Mouse (Mus musculus): ENCODE measurements at regions not wholly inside any gene's neighbourhood (a gene's known extent, or its start where the extent isn't known, plus 50 kb on each side); places are given as distances from the start of the nearest gene placed in this dataset.

GRCm38 (mm10) chr2:148107607-148108115, 60.9 kb upstream of the Foxa2 start:
- DNase-seq = no peak

- no peak for DNase-seq
Measured at GRCm38 (mm10) chr2:148110149-148110548, 63.4 kb upstream of the Foxa2 start.

DNA sequence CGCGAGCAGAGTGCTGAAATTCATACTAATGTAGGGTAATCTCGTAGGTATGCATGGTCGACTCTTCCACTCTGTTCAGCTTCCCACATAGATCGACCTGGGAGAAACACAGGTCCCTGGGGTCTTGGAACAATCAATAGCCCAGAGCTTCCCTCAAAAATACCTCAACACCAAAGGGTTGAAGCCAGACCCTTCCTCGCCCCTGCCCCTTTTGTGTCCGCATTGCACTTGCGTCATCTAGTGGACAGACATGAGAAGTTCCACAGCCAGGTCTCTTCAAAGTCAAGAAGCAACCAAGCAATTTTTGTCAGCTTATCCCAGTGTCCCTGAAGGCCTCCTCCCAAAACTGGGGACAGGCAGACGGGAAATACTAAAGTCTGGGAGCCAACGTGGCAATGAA, 65.1 kb upstream of the Foxa2 start:
- DNase-seq = no peak

GRCm38 (mm10) chr2:148113184-148113583, 66.4 kb upstream of the Foxa2 start:
- no peak for DNase-seq

DNA sequence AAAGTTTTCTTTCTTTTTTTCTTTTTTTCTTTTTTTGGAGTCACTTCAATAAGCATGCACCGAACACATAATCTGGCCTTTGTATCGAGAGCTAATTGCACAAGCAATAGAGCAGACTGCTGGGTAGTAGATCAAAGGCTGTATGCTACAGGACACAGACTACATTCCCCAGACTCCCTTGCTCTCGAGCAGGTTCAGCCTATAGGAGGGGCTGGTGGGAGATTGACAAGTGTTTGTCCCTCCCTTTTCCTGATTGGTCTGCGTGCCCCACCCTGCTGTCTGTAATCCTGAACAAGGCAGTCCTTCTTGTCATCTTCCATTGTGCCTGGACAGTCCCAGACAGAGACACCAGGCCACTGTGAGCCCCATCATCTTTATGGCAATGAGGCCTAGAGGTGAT, 67.8 kb upstream of the Foxa2 start:
- DNase-seq = no peak

DNA sequence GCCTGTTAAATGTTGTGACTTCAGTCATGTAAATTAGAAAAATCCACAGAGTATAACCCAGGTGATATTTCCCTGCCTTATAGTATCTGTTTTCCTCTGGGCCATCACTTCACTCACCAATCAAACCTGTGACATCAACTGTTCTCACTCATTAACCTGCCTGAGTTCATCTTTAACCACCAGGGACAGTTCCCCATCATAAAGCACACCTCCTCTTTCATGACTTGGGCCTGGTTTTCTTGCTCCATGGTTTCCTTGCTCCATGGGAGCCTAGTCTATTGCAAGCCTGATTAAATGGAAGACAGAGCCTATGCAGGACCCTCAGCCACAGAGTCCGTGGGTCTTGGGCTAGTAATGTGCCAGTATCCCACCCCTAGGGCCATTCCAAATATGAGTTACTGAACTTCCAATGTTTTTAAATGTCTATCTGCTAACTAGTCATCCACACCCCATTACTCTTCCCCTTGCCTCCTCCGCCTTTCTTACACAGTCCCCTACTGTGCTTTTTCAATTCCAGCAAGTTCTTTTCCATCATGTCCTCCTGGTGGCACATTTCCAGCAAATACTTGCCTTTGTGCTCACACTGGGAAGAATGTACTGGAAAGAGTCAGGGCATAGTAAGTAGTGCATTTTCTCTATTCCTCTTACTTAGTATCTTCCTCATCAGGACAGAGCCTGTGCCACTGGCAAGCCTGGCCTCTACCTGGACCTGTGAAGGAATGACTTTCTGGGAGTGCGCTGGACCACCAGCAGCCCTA, 69.4 kb upstream of the Foxa2 start:
- DNase-seq = no peak

DNA sequence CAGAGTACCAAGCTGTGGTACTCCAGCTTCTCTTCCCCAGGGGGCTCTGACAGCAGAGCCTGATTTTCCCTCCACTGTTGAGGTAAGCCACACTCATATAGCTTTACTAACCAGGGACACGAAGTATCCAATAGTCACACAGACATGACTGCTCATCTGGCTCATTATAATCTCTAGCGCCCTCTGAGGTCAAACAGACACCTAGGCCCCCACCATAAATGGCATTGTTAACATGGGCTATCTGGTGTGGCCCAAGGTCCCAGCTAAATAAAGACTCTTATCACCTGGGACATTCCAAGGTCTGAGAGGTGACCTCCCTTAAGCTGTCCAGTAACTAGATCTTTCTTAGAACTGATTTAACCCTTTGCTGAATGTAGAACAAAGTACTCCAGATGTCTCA, 70.7 kb upstream of the Foxa2 start:
- DNase-seq = no peak

DNA sequence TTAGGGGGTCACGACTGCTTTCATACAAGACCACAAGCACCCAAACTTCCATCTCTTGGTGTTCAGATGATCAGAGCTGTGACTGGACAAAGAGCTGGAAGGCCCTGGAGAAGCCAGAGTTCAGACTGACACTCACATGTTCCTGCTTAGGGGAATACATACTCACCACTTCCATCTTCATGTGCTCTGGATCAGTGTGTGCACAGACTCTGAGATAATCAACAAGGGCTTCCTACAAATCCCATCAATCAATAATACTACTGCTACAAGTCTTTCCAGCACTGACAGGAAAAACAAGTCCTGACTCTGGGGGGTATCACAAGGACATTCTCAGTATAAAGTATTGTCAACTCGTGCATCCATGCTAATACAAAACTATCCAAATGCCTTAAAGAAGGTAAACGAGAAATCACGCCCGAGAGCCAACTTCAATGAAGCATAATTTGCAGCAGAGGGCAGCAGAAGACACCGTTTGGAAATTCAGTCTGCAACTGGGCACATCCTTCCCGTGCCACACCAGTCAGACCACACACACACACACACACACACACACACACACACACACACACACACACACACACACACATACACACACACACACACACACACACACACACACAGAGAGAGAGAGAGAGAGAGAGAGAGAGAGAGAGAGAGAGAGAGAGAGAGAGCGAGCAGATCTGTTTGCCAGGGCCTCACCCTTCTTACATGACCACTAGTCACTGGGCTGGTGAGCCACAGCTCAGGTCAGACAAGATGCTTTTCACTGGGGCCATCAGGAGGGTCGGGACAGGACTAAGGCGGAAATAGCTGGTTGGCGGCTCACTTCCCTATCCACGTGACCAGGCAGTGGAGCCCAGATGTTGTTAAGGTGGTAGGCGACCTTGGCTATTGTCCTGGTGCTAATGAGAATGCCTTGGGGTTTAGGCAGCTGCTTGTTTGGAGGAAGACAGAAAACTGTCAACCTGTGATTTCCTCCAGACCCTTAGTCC, 75.4 kb upstream of the Foxa2 start:
- no peak for DNase-seq

DNA sequence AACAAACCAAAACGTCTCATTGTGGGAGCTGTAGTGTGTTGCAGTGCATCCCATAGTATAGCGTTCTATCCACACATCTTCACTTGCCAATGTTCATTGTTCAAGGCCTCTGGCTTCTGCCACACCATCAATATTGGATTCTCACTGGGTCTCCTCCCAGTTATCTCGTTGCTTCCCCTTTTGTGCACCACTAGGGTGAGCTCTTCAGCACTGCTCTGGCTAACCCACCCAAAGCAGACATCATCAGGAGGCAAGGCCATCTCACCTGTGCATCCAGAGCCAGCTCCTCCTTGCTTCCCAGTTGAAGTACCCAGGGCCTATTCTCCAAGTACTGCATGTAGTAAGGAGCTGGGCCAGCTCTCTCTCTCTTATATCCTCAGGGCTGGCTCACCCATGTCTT, 77.0 kb upstream of the Foxa2 start:
- no peak for DNase-seq

- DNase-seq = no peak
Measured at GRCm38 (mm10) chr2:148133811-148134210, 87.0 kb upstream of the Foxa2 start.

DNA sequence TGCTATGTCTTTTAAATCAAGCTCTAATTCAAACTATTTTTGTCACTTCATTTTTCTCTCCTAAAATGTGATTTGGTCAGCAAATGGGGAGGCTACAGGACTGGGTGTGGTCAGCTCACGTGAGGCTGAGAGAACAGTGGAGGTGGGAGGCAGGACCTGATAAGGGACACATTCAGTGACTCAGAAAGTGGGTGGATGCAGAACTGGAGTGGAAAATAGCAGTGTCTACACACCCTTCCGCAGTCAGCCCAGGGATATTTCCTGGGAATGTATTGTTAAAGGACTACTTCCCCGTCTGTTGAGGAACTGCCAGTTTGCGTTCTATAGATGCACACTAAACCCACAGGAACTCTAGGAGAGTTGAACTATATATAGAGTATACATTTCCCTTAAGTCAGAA, 95.2 kb upstream of the Foxa2 start:
- no peak for DNase-seq

DNA sequence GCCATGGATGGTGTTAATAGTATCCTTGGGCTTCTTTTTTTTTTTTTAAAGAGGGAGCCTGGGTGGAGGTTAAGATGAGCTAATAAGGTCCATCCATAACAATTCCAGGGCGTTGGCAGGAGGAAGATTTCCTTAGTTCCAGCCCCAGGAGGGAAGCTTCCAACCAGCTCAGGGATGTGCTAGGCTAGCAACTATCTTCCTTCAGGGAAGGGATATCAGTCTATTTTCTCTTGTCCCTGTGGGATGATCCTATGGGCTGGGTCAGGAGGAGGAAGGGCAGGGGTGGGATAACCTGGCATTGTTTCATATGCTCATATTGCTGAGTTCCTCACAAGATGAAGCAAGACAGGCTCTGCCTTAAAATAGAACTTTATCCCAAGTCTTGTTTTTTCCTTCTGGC, 98.0 kb upstream of the Foxa2 start:
- DNase-seq = no peak

- DNase-seq = no peak
Measured at GRCm38 (mm10) chr2:148148272-148148671, 101.5 kb upstream of the Foxa2 start.

DNA sequence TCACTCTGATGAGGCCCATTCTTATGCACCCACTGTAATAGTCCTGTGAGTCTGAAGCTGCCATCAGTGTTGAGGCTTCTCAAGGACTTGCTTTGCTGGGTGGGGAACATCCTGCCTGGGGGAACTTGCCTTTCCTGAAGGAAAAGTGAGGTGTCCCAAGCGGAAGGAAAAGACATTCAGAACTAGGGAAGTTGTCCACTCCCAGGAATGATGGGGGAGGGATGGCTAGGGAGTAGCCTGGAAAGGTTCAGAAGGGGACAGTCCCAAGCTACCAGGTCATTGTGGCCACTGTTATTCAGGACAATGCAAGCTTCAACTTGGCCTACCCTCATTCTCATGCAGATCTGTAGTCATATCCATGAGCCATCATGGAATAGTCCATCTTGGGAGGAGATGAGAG, 102.7 kb upstream of the Foxa2 start:
- no peak for DNase-seq

DNA sequence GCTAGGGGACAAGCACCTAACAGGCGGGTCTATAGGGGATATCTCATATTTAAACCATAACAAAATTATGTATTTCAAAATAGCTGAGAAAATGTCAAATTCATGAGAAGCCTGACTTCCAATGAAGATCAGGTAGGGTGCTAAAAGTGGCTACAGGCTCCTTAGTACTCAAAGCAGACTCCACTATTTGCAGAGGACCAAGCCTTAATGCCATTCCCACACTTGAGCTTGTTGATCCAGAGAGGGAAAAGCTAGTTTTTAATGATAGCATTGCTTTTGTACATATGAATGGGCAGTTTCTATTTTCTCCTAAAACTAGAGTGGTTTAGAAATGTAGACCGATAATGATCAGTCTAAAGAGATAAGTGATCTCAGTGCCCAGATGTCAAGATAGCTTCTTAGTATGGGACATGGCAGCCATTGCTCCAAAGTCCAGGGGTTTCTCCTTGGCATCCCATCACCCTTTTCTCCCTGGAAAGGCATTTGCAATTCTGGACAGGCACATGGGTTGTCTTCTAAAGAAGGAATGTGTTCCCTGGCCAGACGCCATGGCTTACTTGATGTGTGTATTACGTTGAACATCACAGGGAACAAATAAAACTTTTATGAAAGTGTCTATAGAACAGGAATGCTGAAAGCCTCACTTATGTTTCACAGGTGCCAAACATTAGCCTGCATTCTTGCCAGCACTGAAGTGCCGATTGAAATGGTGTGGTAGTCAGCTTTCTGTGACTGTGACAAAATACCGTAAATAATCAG, 106.9 kb upstream of the Foxa2 start:
- no peak for DNase-seq

- no peak for DNase-seq
Measured at GRCm38 (mm10) chr2:148156122-148156521, 109.4 kb upstream of the Foxa2 start.

DNA sequence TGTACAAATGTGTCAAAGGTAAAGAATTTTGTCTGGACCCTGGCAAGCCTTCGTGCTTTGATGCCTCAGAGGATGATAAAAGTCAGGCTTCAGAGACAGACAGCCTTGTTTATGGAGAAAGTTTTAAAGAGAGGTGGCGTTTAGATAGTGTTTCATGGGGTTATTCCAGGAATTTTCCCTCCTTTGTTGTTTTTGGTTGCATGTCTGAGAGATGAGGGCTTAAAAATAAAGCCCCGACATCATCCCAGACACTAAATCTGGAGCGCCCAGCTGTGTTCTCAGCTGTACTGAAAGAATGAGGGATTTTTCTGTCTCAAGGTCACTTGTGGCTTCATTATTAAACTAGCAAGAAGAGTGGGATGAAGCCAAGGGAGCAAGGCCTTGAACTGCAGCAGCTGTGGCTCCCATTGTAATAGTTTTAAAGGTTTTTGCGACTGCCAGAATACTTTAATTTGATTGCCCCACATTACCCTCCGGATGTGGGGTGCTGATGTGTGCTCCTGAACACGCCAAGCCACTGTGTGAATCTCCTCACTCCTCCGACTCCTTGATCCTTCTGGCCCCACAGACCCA, 112.3 kb upstream of the Foxa2 start:
- DNase-seq = no peak

DNA sequence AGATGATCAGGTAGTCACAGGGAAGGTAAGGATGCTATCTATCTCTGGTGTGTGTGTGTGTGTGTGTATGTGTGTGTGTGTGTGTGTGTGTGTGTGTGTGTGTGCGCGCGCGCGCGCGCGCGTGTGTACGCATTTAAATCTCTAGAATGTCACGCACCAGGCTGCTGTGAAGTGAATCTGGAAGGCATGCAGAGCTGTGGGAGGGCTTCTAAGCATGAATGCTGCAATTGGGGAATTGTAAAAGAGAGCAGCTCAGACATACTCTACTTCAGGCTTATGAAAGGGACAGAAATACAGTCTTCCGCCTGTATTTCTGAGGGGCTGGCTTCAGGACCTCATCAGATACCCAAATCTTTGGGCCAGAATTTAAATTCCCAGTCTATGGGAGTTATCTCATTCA, 114.2 kb upstream of the Foxa2 start:
- DNase-seq = no peak

- no peak for DNase-seq
Measured at GRCm38 (mm10) chr2:148161966-148162365, 115.2 kb upstream of the Foxa2 start.

DNA sequence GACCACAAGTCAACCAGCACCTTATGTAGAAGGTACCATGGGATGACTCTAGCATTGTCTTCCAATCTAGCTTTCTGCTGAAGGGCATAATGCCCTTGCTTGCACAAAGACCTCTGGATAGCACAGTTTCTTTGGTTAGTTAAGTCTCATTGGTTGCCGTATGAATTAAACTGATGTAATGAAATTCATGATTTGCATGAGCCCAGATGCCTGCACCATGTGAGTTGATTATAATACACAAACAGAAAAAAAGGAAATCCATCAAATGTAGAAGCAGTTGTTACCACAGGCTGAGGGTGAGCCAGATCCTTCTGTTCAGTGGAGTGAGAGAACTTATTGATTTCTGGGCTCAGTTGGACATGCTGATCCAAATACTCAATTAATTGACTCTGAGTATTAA, 115.8 kb upstream of the Foxa2 start:
- no peak for DNase-seq

GRCm38 (mm10) chr2:148171113-148171512, 124.3 kb upstream of the Foxa2 start:
- DNase-seq = no peak

- no peak for DNase-seq
Measured at GRCm38 (mm10) chr2:148171699-148172098, 124.9 kb upstream of the Foxa2 start.
